Mouse (Mus musculus) heart, embryonic 16.5 days (tissue): ENCODE results near the gene Cacna1s. TPM values are rescaled to one million over a fixed set of nuclear protein-coding genes. Genes with fewer than 3 reads are reported as not detected.

Experiments used
- ATAC-seq: fragments of 200-750 bp; cut with Nextera tagmentation; replicated peaks from 2 replicates; pipeline ENCODE4 v1.8.0; 2017; ENCODE audit warnings: moderate number of reproducible peaks; ENCODE audit not compliant: insufficient read depth, low FRiP score; ENCODE audit errors: extremely low read depth
- H3K27ac ChIP-seq: fragments of 300-500 bp; sonication (generic); 2 replicates; pipeline ENCODE4 v1.5.1; 2014; ENCODE audit warnings: mild to moderate bottlenecking, low read length, control low read depth, moderate library complexity
- H3K27me3 ChIP-seq: fragments of 300-500 bp; sonication (generic); 2 replicates; pipeline ENCODE4 v1.6.1; 2014; ENCODE audit warnings: low read length, mixed read lengths; ENCODE audit not compliant: control insufficient read depth, insufficient read depth
- H3K36me3 ChIP-seq: fragments of 300-500 bp; sonication (generic); 2 replicates; pipeline ENCODE4 v1.6.1; 2014; ENCODE audit not compliant: control insufficient read depth, insufficient read depth
- H3K4me1 ChIP-seq: fragments of 300-500 bp; sonication (generic); 2 replicates; pipeline ENCODE4 v1.6.1; 2014; ENCODE audit warnings: low read length, mixed read lengths; ENCODE audit not compliant: control insufficient read depth, insufficient read depth
- H3K4me2 ChIP-seq: fragments of 300-500 bp; sonication (generic); 2 replicates; pipeline ENCODE4 v1.6.1; 2014; ENCODE audit warnings: low read depth, mild to moderate bottlenecking, control low read depth, low read length
- H3K4me3 ChIP-seq: fragments of 300-500 bp; sonication (generic); 2 replicates; pipeline ENCODE4 v1.5.1; 2014; ENCODE audit warnings: mild to moderate bottlenecking, control low read depth, low read length
- H3K9ac ChIP-seq: fragments of 300-500 bp; sonication (generic); 2 replicates; pipeline ENCODE4 v1.6.1; 2014; ENCODE audit warnings: low read length, control low read depth
- H3K9me3 ChIP-seq: fragments of 300-500 bp; sonication (generic); replicated peaks from 2 replicates; pipeline ENCODE4 v1.6.1; 2016; ENCODE audit warnings: low read length; ENCODE audit not compliant: control insufficient read depth
- WGBS: fragments of 180-500 bp; shearing (Covaris S2); extraction: QIAGEN DNeasy Blood & Tissue Kit; methylation state at CpG from one replicate; pipeline ENCODE4 v1.1.7; 2014; 5-methylcytosine and 5-hydroxymethylcytosine counted together
- polyA plus RNA-seq: library from polyadenylated mRNA; unstranded; fragments of >200 nt; fragmentation: Nextera tagmentation; extraction: Ambion mirVana; gene quantifications from 2 replicates; pipeline ENCODE4 v1.2.1, GENCODE M21; 2015

Gene Cacna1s
- polyA plus RNA-seq, 1 experiment from 2014 or later, result 0.28 TPM

DNA sequence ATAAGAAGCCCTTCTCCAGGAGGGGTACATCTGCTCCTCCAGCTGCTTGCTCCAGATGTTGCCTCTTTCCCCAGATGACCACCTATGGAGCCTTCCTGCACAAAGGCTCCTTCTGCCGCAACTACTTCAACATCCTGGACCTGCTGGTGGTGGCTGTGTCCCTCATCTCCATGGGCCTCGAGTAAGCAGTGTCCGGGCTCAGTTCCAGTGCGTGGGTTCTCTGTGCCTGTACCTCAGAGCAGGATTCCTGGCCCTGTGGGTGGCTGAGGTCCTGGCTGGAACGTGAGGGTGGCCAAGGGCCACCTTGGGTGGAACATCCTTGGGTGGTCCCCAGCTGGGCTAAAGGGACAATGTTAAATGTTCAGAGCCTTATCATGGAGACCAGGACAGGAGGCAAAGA, 42.3 kb downstream of the Cacna1s start:
- WGBS, result 66% methylated on average over 5 of the region's 5 CpGs
- Histone ChIP-seq H3K4me3 (no peak overlapping the region), H3K4me2 (no peak overlapping the region), H3K36me3 (no peaks in the 10 kb centered on the region), H3K27me3 (peaks cover 6% of the 10 kb centered on the region; the same call in 1 of the 2 replicates), H3K9me3 (no peaks in the 10 kb centered on the region; the same call in 1 of the 2 replicates), H3K27ac (no peak overlapping the region), H3K4me1 (peaks cover 2% of the 10 kb centered on the region), H3K9ac (no peak overlapping the region)
- ATAC-seq, result no peak

GRCm38 (mm10) chr1:136102094-136102493, 49.5 kb downstream of the Cacna1s start:
- H3K4me1 ChIP-seq, result peaks cover 9% of the 10 kb centered on the region
- H3K4me2 ChIP-seq, result no peak overlapping the region
- no peaks in the 10 kb centered on the region for H3K27me3 ChIP-seq
- no peak overlapping the region for H3K9ac ChIP-seq
- H3K4me3 ChIP-seq, result no peak overlapping the region
- H3K9me3 ChIP-seq, result no peaks in the 10 kb centered on the region; the same call in 1 of the 2 replicates
- H3K27ac ChIP-seq, result no peak overlapping the region
- 69% methylated on average over 4 of the region's 4 CpGs for WGBS
- no peak for ATAC-seq
- H3K36me3 ChIP-seq, result no peaks in the 10 kb centered on the region

DNA sequence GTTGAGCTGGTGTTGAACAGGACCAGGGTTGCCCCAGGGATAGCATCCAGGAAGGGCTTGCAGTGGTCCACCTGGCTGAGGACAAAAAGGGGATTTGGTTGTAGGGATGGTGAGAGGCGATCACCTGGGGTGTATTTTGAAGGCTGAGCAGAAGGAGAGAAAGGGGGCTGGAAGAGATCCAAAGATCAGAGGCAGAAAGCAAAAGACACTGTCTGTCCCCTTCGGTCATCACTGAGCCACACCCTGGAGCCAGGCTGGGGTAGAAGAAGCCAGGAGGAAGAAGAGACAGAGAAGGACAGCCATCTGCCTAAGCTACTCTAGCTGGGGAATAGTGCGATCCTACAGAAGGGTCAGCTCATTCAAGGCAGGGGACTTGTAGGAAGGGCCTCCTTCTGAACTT, 50.0 kb downstream of the Cacna1s start:
- Histone ChIP-seq H3K27me3 (no peaks in the 10 kb centered on the region), H3K4me3 (no peak overlapping the region), H3K4me2 (no peak overlapping the region), H3K4me1 (peaks cover 9% of the 10 kb centered on the region), H3K9me3 (no peaks in the 10 kb centered on the region; the same call in 1 of the 2 replicates), H3K36me3 (no peaks in the 10 kb centered on the region), H3K9ac (no peak overlapping the region), H3K27ac (no peak overlapping the region)
- 63% methylated on average over 3 of the region's 3 CpGs for WGBS
- no peak for ATAC-seq

GRCm38 (mm10) chr1:136102981-136103380, 50.4 kb downstream of the Cacna1s start:
- Histone ChIP-seq H3K4me2 (no peak overlapping the region), H3K36me3 (no peaks in the 10 kb centered on the region), H3K4me1 (peaks cover 9% of the 10 kb centered on the region), H3K9ac (no peak overlapping the region), H3K27ac (no peak overlapping the region), H3K9me3 (no peaks in the 10 kb centered on the region; the same call in 1 of the 2 replicates), H3K27me3 (0 out of 2 replicates have a peak, but pooled peaks cover 4% of the 10 kb centered on the region), H3K4me3 (no peak overlapping the region)
- ATAC-seq, result no peak
- 36% methylated on average over 2 of the region's 2 CpGs for WGBS

DNA sequence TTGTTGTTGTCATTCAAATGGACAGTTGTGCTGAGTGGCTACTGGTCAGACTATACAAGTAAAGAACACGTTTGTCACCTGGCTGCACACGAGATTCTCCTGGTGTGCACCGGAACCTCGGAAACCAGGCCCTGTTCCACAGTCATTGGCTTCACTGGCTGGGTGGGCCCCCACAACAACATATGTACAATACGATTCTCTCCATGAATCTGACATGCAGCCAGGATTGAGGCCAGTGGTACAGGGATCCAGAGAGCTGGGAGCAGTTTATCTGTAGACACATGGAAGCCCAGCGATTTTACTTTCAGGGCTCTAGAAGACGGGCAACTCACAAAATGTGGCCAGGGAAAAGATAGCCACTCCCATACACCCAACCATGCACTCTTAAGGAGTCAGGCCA, 51.1 kb downstream of the Cacna1s start:
- H3K27me3 ChIP-seq, result 0 out of 2 replicates have a peak, but pooled peaks cover 4% of the 10 kb centered on the region
- H3K4me2 ChIP-seq, result no peak overlapping the region
- no peak for ATAC-seq
- no peak overlapping the region for H3K27ac ChIP-seq
- no peak overlapping the region for H3K9ac ChIP-seq
- H3K4me3 ChIP-seq, result no peak overlapping the region
- no peaks in the 10 kb centered on the region; the same call in 1 of the 2 replicates for H3K9me3 ChIP-seq
- no peaks in the 10 kb centered on the region for H3K36me3 ChIP-seq
- WGBS, result 84% methylated on average over 7 of the region's 7 CpGs
- H3K4me1 ChIP-seq, result peaks cover 9% of the 10 kb centered on the region

DNA sequence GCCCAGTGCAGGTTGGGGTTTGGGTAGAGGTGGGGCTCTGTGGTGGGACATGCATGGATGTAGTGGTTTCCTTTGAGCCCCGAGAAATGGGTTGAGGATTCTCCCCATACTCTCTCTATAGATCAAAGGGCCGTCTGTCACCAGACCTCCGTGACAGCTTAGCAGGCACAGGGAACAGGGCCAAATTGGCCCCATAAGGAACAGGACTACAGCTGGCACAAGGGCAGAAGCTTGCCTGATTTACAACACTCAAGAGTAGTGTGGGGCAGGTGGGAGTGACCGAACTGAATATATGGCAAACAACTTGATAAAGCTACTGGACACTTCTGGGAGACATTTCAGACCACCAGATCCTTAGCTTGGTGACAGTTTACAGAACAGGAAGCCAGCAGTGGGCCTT, 52.2 kb downstream of the Cacna1s start:
- Histone ChIP-seq H3K4me3 (no peak overlapping the region), H3K9me3 (no peaks in the 10 kb centered on the region; the same call in 1 of the 2 replicates), H3K36me3 (no peaks in the 10 kb centered on the region), H3K27me3 (0 out of 2 replicates have a peak, but pooled peaks cover 4% of the 10 kb centered on the region), H3K27ac (no peak overlapping the region), H3K9ac (no peak overlapping the region), H3K4me2 (no peak overlapping the region), H3K4me1 (peaks cover 9% of the 10 kb centered on the region)
- 26% methylated on average over 4 of the region's 4 CpGs for WGBS
- peak; percentile 42; the same call in 1 of the 2 replicates for ATAC-seq

GRCm38 (mm10) chr1:136109464-136109863, 56.9 kb downstream of the Cacna1s start:
- H3K27me3 ChIP-seq, result 0 out of 2 replicates have a peak, but pooled peaks cover 4% of the 10 kb centered on the region
- no peak for ATAC-seq
- WGBS, result 46% methylated on average over 2 of the region's 2 CpGs

DNA sequence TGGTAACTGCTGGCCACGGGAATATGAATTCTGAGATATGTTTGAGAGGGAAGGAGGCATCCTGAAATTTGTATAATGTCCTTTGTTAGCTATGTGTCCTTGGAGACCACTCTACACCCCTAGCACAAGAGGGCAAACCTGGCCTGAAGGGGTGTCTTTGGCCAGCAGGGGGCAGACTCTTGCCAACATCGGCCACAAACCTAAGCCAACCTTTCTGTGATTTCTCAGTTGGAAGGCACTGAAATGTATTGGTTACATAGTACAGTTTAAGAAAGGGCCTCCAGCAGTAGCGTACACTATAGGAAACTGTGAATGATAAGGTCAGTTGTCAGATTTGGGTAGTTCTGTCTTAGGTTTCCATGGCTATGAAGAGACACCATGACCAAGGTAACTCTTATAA, 63.6 kb downstream of the Cacna1s start:
- ATAC-seq, result no peak; the same call in 1 of the 2 replicates
- WGBS, result 13% methylated on average over 3 of the region's 3 CpGs
- no peaks in the 10 kb centered on the region for H3K27me3 ChIP-seq

More at GRCm38 (mm10) chr1:136109464-136109863, 56.9 kb downstream of the Cacna1s start:
- Histone ChIP-seq H3K9ac (no peak overlapping the region), H3K4me1 (peaks cover 7% of the 10 kb centered on the region), H3K4me2 (no peak overlapping the region), H3K9me3 (no peaks in the 10 kb centered on the region; the same call in 1 of the 2 replicates), H3K27ac (no peak overlapping the region), H3K36me3 (no peaks in the 10 kb centered on the region), H3K4me3 (no peak overlapping the region)

DNA sequence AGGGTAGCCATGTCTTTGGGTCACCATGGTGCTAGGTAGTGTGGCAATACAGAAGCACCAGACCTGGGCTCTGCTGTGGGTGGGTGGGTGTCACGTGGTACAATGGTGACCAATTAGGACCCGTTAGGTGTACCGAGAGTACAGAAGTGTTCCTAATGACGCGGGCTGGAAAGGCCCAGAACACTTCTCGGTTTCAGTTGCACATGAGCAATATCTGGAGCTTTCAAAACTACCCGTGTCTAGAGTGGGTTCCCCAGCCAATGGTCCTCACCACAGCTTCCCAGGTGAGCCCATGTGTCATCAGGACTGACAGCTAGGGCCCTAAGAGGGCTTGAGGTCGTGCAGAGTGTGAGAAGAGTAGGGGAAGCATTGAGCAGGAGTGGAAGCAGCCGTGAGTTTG, 64.5 kb downstream of the Cacna1s start:
- no peak for ATAC-seq
- whole genome bisulfite sequencing, result 82% methylated on average over 9 of the region's 9 CpGs
- Histone ChIP-seq H3K27me3 (no peaks in the 10 kb centered on the region), H3K4me2 (no peak overlapping the region), H3K27ac (no peak overlapping the region), H3K36me3 (no peaks in the 10 kb centered on the region), H3K4me3 (no peak overlapping the region), H3K9me3 (no peaks in the 10 kb centered on the region; the same call in 1 of the 2 replicates), H3K4me1 (no peaks in the 10 kb centered on the region), H3K9ac (no peak overlapping the region)

More for the DNA sequence above, 63.6 kb downstream of the Cacna1s start:
- no peaks in the 10 kb centered on the region for H3K36me3 ChIP-seq
- no peak overlapping the region for H3K9ac ChIP-seq
- no peak overlapping the region for H3K4me2 ChIP-seq
- H3K9me3 ChIP-seq, result no peaks in the 10 kb centered on the region; the same call in 1 of the 2 replicates
- no peak overlapping the region for H3K4me3 ChIP-seq
- H3K4me1 ChIP-seq, result no peaks in the 10 kb centered on the region
- H3K27ac ChIP-seq, result no peak overlapping the region
